Mouse (Mus musculus) monocyte, adult 5-6 weeks (primary cell): ENCODE results near the gene Zbtb9. TPM values are rescaled to one million over a fixed set of nuclear protein-coding genes. Genes with fewer than 3 reads are reported as not detected.

Experiments used
- ATAC-seq: fragments of 153-309, 156-312 bp; replicated peaks from 2 replicates; pipeline ENCODE4 v1.8.0; 2017; ENCODE audit warnings: mild to moderate bottlenecking; ENCODE audit not compliant: low TSS enrichment, insufficient number of reproducible peaks, severe bottlenecking, poor library complexity, low FRiP score
- total RNA-seq: library from RNA; stranded (forward); fragments of 200-1000, 200-491, 200-594 nt; gene quantifications from 3 replicates; pipeline ENCODE4 v1.2.3, GENCODE M21; 2017

Zbtb9 gene
- total RNA-seq, 1 experiment from 2014 or later = 23.5 TPM

DNA sequence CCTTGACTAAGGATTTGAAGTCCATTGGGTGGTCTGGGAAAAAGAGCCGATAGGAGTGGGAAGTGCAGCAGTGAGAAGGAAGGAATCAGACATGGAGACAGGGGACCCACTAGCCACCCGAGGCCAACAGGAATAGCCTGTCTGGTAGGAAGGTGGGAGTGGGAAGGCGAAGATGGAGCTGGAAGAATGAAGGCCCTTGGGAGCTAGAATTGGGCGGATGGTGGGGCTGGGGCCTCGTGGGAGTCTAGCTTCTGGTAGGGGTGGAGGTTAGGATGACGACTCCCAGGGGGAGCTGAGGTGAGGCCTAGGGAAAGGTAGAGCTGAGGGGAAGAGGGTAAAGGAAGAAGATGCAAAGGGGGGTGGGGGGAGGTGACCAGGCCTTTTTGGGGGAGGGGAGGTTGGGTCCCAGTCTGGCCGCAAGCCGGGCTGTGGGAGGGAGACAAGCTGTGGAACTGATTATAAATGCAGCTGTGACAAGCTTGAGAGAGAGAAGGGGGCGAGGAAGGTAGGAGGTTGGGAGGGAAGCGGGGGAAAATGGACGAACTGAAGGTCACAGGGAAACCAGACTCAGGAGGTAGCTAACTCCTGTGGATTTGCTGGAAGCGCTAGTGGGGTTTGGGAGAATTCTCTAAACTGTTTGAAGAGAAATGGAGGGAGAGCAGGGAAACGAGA lies 27.0 kb upstream of the Zbtb9 start:
- no peak for ATAC-seq

DNA sequence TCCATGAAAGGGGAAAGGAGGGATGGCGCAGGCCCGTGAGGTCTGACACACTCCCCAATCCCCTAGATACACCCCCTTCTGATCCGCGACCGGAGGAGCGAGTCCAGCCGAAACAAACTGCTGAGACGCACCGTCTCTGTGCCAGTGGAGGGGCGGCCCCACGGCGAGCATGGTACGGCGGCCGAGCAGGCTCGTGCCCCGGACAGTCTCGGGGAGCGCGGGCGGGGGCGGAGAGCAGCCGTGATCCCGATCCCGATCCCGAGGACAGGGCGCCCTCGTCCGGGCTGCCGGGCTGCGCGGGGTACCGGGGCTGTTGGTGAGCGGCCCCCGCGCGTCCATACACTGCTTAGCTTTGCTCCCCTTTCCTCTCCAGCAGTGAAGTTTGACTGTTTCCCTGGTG lies 26.4 kb upstream of the Zbtb9 start:
- ATAC-seq = no peak

GRCm38 (mm10) chr17:26947231-26948100 lies 25.5 kb upstream of the Zbtb9 start:
- no peak for ATAC-seq

DNA sequence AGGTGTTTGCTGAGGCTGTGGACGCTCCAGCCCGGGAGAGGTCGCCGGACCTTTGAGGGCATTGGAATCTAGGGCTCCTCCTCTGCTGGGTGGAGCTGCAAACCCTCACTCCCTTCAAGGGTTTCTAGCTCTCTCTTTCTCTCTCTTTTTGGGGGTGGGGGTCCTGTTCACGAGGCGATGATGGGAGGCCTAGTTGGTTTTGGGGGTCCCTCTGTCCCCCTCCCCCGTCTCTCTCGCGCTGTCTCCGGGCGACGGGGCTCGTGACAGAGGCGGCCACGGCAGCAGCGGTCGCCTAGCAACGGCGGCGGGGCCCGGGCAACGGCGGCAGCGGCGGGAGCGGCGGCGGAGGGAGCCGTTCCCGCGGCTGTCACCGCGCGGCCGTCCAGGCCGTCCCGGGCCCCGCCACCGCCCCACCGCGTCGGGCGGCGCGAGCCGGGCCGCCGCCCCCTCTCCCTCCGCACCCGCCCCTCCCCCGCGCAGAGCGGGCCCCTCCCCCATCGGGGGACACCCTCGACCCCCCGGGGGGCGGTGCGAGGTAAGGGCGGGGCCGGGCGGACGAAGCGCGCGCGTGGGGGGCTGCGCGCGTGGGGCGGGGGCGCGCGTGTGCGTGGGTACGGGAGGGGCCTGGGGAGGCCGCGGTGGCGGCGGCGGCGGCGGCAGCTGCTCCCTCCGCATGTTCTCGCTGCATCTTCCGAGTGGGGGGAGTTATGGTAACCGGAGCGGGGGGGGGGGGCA lies 24.5 kb upstream of the Zbtb9 start:
- ATAC-seq = no peak

GRCm38 (mm10) chr17:26949051-26949577 lies 23.9 kb upstream of the Zbtb9 start:
- no peak; the same call in 1 of the 2 replicates for ATAC-seq

DNA sequence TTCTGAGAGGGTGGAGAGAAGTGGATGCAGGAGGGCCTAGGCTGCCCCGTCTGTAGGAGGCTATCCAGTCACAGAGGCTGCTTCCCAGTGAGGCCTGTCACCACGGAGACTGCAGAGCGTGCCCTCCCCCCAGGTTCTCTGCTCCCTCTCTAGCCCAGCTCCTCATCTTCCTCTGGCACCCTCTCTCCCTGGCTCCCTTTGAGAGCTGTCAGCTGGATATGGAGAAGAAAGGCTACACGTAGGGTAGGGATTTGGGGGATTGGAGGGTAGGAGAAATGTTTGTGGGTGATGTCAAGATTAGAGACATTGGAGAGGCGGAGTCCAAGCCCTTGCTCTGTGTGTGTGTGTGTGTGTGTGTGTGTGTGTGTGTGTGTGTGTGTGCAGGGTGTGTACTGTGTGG lies 23.1 kb upstream of the Zbtb9 start:
- ATAC-seq = no peak

DNA sequence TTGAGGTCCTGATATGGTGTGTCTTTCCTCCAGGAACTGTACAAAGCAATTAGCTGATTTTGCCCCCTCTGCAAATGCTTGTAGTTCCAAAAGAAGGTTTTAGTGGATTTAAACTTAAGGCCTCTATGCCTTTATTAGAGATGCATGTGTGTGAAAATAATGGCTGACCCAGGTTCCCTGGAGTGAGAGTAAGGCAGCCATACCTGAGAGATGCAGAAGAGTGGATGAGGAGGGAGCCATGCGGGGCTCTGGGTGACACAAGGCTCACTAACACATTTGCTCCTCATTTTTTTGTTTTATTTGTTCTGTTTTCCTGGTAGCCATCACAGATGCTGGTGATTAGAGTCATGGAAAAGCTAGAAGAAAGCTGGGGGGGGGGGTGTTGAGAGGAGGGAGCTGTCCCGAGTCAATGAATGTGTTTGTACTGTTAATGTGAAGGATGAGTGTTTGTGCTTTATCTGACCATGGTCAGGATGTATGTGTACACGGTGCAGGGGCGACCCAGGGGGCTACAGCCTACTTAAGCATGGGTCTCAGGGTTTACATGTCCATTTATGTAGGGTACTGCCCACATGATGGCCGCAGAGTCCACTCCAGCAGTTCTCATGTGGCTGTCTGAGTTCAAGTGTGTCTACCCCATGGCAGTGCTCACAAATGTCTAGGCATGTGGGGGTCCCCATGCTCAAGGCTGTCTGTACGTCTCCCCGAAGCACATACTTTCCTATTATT lies 22.2 kb upstream of the Zbtb9 start:
- no peak for ATAC-seq

- 0 out of 2 replicates have a peak, but pooled peaks have one; percentile 36 for ATAC-seq
Measured at GRCm38 (mm10) chr17:26951406-26951805, 21.6 kb upstream of the Zbtb9 start.

DNA sequence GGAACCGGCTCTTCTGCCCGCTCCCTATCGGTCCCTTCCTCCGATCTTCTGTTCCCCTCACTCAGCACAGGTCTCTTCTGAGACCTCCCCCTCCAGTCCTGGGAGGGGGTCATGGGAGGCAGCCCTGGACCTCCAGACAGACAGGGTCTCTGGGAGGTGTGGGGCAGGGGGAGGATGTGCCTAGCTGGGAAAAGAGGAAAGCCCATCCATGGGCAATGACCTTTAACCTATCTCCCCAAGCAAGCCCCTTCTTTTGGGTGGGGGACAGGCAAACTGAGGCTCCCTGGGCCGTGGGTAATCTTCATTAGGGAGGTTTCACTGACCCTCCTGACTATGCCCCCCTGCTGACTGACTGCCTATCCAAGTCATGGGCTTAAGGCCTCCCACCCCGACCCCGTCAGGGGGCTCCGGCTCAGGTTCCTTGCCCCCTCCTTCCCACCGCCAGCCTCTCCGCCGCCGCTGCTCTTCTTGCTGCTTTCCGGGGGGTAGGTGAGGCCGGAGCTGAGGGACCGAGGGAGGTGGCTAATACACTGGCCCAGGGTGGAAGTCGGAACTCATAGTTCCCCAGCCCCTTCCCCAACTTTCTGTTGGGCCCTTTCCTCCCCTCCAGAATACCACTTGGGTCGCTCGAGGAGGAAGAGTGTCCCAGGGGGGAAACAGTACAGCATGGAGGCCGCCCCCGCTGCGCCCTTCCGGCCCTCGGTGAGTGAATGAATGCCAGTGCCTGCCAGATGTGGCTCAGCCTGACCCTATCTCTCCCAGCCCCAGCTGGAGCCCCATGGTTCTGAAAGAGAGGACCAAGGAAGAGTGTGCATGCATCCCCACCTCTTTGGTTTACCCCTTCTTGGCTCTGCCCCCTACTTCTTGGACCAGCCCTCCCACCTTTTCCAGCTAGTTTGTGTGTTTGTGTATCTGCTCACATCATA lies 20.8 kb upstream of the Zbtb9 start:
- no peak for ATAC-seq

DNA sequence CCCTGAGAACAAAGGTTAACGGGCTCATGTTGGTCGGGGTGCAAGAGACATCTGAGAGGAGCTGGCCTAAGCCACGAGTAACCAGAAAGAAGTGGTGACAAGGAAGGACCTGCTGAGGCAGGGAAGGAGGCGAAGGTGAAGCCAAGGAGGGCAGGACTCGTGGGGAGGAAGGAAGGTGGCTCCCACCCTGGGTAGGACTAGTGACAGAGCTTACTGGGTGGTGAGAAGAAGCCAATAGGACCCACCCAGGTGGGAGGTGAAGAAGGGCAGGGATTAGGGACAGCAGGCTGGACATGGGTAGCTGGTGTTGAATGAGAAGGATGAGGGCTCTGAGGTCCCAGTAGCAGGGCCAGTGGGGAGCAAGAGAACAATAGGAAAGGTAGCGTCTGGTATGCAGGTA lies 19.8 kb upstream of the Zbtb9 start:
- ATAC-seq = no peak

GRCm38 (mm10) chr17:26953726-26954125 lies 19.2 kb upstream of the Zbtb9 start:
- ATAC-seq = no peak

DNA sequence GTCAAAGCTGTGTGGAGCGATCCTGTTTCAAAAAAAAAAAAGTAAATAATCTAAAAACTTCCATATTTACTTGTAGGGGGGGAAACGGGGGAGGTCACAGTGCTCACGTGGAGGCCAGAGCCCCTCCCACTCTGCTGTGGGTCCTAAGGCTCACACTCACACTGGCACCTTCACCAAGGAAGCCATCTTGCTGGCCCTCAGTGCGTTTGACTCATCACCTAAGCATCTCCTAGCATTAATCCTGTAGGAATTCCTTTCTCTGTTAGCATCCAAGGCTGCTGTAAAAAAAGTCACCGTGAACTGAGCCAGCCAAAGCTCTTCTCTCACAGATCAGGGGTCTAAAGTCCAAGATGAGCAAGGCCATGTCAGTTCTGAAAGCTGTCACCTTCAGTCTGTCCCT lies 16.7 kb upstream of the Zbtb9 start:
- ATAC-seq = no peak

DNA sequence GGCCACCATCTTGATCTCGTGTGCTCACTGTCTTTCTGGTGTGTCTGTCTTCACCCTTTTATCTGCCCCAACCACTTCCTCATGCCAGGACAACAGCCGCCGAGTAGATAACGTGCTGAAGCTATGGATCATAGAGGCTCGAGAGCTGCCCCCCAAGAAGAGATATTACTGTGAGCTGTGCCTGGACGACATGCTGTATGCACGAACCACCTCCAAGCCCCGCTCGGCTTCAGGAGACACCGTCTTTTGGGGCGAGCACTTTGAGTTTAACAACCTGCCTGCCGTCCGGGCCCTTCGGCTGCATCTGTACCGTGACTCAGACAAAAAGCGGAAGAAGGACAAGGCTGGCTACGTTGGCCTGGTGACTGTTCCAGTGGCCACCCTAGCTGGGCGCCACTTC lies 16.1 kb upstream of the Zbtb9 start:
- ATAC-seq = no peak

GRCm38 (mm10) chr17:26957872-26958271 lies 15.1 kb upstream of the Zbtb9 start:
- no peak for ATAC-seq

DNA sequence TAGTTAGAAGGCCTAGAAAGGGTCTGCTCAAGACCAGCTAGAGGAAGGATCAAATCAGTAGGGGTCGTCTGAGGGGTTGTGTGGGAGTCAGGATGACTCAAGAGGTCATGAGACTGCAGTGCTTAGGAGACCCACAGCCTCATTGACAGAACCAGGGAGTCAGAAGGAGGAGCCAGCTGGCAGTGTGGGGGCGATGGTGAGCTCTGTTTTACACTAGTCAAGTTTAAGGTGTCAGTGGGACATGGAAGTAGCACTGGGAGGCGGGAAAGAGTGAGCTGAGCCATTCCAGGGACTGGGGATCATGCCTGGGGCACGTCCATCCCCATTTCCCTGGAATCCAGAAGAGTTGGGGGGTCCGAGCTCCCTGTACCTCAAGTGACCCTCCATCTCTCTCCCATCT lies 14.1 kb upstream of the Zbtb9 start:
- ATAC-seq = no peak

DNA sequence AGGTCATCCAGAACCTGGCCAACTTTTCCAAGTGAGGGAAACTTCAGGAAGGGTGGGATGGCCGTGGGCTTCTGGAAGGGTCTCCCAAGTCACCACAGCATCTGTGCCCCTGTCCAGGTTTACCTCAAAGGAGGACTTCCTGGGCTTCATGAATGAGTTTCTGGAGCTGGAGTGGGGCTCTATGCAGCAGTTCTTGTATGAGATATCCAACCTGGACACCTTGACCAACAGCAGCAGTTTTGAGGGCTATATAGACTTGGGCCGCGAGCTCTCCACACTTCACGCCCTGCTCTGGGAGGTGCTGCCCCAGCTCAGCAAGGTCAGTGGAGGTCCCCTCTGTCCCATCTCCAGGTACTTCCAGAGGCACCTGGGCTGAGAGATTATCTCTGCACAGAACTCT lies 13.2 kb upstream of the Zbtb9 start:
- ATAC-seq = no peak

DNA sequence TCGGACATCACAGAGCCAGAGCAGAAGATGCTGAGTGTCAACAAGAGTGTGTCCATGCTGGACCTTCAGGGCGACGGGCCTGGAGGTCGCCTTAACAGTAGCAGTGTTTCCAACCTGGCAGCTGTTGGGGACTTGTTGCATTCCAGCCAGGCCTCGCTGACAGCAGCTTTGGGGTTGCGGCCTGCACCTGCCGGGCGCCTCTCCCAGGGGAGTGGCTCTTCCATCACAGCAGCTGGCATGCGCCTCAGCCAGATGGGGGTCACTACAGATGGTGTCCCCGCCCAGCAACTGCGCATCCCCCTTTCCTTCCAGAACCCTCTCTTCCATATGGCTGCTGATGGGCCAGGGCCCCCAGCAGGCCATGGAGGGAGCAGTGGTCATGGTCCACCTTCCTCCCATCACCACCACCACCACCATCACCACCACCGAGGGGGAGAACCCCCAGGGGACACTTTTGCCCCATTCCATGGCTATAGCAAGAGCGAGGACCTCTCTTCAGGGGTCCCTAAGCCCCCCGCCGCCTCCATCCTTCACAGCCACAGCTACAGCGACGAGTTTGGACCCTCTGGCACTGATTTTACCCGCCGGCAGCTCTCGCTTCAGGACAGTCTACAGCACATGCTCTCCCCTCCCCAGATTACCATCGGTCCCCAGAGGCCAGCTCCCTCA lies 11.3 kb upstream of the Zbtb9 start:
- no peak for ATAC-seq
